Mouse (Mus musculus): ENCODE results near the gene Srcin1. TPM values are rescaled to one million over a fixed set of nuclear protein-coding genes. Genes with fewer than 3 reads are reported as not detected.

The Srcin1 gene
- not detected for polyA plus RNA-seq (2012; fragmentation: generic; extraction: Trizol)

DNA sequence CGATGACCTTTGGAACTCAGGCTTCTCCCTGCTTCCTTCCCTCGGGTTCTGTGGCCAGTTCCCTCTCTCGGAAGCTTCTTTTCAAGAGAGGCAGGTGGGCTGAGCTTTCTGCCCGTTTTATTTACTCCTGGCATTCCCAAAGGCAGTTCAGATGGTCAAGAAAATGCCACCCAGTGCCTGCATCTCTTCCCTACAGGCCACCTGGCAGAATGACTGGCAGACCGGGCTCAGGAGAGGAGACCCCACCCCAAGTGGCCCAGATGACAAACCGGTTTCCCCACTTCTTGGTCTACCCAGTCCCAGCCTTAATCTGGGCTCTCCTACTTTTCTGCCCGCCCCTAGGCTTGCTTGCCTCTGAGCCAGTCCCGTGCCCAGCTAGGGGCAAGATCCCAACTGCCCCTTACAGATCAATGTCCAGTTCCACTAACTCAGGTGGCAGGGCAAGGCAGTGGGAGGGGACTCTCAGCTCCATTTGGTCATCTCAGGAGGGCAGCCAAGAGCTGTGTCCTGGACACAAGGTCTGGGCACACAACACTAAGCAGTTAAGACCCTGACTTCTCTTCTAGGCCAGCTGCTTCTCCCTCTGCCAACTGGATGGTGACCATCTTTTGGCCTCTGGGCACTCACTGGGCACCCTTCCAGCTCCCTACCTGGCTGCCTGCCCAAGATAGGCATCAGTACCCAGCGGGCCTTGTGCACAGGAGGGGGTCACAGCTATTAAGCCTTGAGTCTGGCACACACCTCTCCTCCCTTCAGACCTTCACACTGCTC is at the start of gene Srcin1:
Srcin1 (minus strand) TSS at position 51 of the 771 bp plus-strand sequence.
- Histone ChIP-seq H3ac (ENCODE audit: control insufficient read depth, insufficient read length) (peak within 1 kb of the TSS; percentile 10), H3K4me2 (ENCODE audit: low read depth) (peak within 1 kb of the TSS; percentile 44), H3K4me3 (no peak within 1 kb of the TSS), H3K79me2 (ENCODE audit: control insufficient read depth, insufficient read depth) (no peaks in the 10 kb centered on the region), H3K36me3 (ENCODE audit: control insufficient read depth, insufficient read depth) (no peaks in the 10 kb centered on the region), H3K27me3 (ENCODE audit: control insufficient read depth, insufficient read depth, insufficient read length) (peaks cover 87% of the 10 kb centered on the region)
- TF ChIP-seq CEBPB (IDR thresholded peaks at IDR 0.05; ENCODE audit: insufficient read depth, poor library complexity, severe bottlenecking) (no peak), MYOD1 (IDR thresholded peaks at IDR 0.05; ENCODE audit: control insufficient read depth in 1 of 3, insufficient read length in 2 of 3, low read depth in 2 of 3) (no peak), MAX (IDR thresholded peaks at IDR 0.05; ENCODE audit: low read depth) (no peak), TCF12 (IDR thresholded peaks at IDR 0.05; ENCODE audit: insufficient read depth, poor library complexity, severe bottlenecking) (no peak), MYOG (IDR thresholded peaks at IDR 0.05; ENCODE audit: control insufficient read depth in 1 of 3, insufficient read depth in 1 of 3, insufficient read length in 2 of 3, low read depth in 2 of 3) (no peak), TCF3 (IDR thresholded peaks at IDR 0.05; ENCODE audit: insufficient read length, low read depth) (no peak), POLR2A (IDR thresholded peaks at IDR 0.05; ENCODE audit: insufficient read length, low read depth) (no peak), USF1 (IDR thresholded peaks at IDR 0.05; ENCODE audit: low read depth) (no peak), REST (IDR thresholded peaks at IDR 0.05; ENCODE audit: insufficient read depth, insufficient read length) (no peak), POLR2AphosphoS2 (IDR thresholded peaks at IDR 0.05; ENCODE audit: insufficient read length, low read depth) (no peak), E2F4 (IDR thresholded peaks at IDR 0.05; ENCODE audit: insufficient read depth) (no peak), SRF (IDR thresholded peaks at IDR 0.05; ENCODE audit: control insufficient read depth, insufficient read length, low read depth) (no peak)

DNA sequence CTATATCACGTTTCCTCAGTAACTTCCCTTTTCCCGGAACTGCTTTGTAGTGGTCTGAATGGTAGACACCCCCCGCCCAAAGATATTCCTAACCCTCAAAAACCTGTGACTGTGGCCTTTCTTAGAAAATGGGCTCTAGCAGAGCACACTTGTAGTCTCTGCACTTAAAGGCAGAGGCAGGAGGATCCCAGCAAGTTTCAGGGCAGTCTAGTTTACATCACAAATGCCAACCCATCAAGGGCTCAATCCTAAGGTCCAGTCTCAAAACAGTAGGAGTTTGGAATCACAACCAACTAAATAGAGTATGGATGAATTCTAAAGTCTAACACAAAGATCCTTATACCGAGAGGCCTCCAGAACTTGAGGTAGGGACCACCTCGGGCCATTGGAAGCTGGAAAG is 49.6 kb upstream of the Srcin1 start:
- no peaks in the 10 kb centered on the region for H3K79me2 ChIP-seq (ENCODE audit: control insufficient read depth, insufficient read depth)
- no peak overlapping the region for H3K4me3 ChIP-seq
- H3K27me3 ChIP-seq (ENCODE audit: control insufficient read depth, insufficient read depth, insufficient read length) = peaks cover 20% of the 10 kb centered on the region
- no peak overlapping the region for H3K4me2 ChIP-seq (ENCODE audit: low read depth)
- H3ac ChIP-seq (ENCODE audit: control insufficient read depth, insufficient read length) = no peak overlapping the region
- no peaks in the 10 kb centered on the region for H3K36me3 ChIP-seq (ENCODE audit: control insufficient read depth, insufficient read depth)
- TF ChIP-seq REST (IDR thresholded peaks at IDR 0.05; ENCODE audit: insufficient read depth, insufficient read length) (no peak), MYOD1 (IDR thresholded peaks at IDR 0.05; ENCODE audit: control insufficient read depth in 1 of 3, insufficient read length in 2 of 3, low read depth in 2 of 3) (no peak), TCF12 (IDR thresholded peaks at IDR 0.05; ENCODE audit: insufficient read depth, poor library complexity, severe bottlenecking) (no peak), MAX (IDR thresholded peaks at IDR 0.05; ENCODE audit: low read depth) (no peak), POLR2A (IDR thresholded peaks at IDR 0.05; ENCODE audit: insufficient read length, low read depth) (no peak), MYOG (IDR thresholded peaks at IDR 0.05; ENCODE audit: control insufficient read depth in 1 of 3, insufficient read depth in 1 of 3, insufficient read length in 2 of 3, low read depth in 2 of 3) (no peak), POLR2AphosphoS2 (IDR thresholded peaks at IDR 0.05; ENCODE audit: insufficient read length, low read depth) (no peak), TCF3 (IDR thresholded peaks at IDR 0.05; ENCODE audit: insufficient read length, low read depth) (no peak), SRF (IDR thresholded peaks at IDR 0.05; ENCODE audit: control insufficient read depth, insufficient read length, low read depth) (no peak), USF1 (IDR thresholded peaks at IDR 0.05; ENCODE audit: low read depth) (no peak), CEBPB (IDR thresholded peaks at IDR 0.05; ENCODE audit: insufficient read depth, poor library complexity, severe bottlenecking) (no peak), E2F4 (IDR thresholded peaks at IDR 0.05; ENCODE audit: insufficient read depth) (no peak)

DNA sequence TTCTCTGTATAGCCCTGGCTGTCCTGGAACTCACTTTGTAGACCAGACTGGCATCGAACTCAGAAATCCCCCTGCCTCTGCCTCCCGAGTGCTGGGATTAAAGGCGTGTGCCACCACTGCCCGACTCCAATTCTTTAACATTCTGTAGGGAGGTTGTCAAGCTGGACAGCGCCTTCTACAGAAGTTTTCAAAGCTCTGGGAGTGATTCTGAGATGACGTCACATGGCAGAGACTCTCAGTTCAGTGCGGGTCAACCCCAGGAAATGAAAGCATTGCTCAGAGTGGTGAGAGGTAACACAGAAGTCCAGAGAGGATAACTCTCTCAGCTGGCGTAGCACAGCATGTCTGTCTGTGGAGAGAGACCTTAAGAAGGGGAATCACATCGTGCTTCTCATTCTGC is 47.2 kb upstream of the Srcin1 start:
- Histone ChIP-seq H3K4me3 (no peak overlapping the region), H3K79me2 (ENCODE audit: control insufficient read depth, insufficient read depth) (no peaks in the 10 kb centered on the region), H3K36me3 (ENCODE audit: control insufficient read depth, insufficient read depth) (no peaks in the 10 kb centered on the region), H3K4me2 (ENCODE audit: low read depth) (no peak overlapping the region), H3K27me3 (ENCODE audit: control insufficient read depth, insufficient read depth, insufficient read length) (peaks cover 14% of the 10 kb centered on the region), H3ac (ENCODE audit: control insufficient read depth, insufficient read length) (no peak overlapping the region)
- no peak for TF ChIP-seq MAX (IDR thresholded peaks at IDR 0.05; ENCODE audit: low read depth)
- no peak for TF ChIP-seq POLR2AphosphoS2 (IDR thresholded peaks at IDR 0.05; ENCODE audit: insufficient read length, low read depth)
- no peak for TF ChIP-seq E2F4 (IDR thresholded peaks at IDR 0.05; ENCODE audit: insufficient read depth)
- TF ChIP-seq TCF12 (IDR thresholded peaks at IDR 0.05; ENCODE audit: insufficient read depth, poor library complexity, severe bottlenecking) = no peak
- no peak for TF ChIP-seq CEBPB (IDR thresholded peaks at IDR 0.05; ENCODE audit: insufficient read depth, poor library complexity, severe bottlenecking)
- TF ChIP-seq SRF (IDR thresholded peaks at IDR 0.05; ENCODE audit: control insufficient read depth, insufficient read length, low read depth) = no peak
- TF ChIP-seq USF1 (IDR thresholded peaks at IDR 0.05; ENCODE audit: low read depth) = no peak
- no peak for TF ChIP-seq MYOG (IDR thresholded peaks at IDR 0.05; ENCODE audit: control insufficient read depth in 1 of 3, insufficient read depth in 1 of 3, insufficient read length in 2 of 3, low read depth in 2 of 3)
- TF ChIP-seq REST (IDR thresholded peaks at IDR 0.05; ENCODE audit: insufficient read depth, insufficient read length) = no peak
- TF ChIP-seq POLR2A (IDR thresholded peaks at IDR 0.05; ENCODE audit: insufficient read length, low read depth) = no peak
- TF ChIP-seq TCF3 (IDR thresholded peaks at IDR 0.05; ENCODE audit: insufficient read length, low read depth) = no peak
- TF ChIP-seq MYOD1 (IDR thresholded peaks at IDR 0.05; ENCODE audit: control insufficient read depth in 1 of 3, insufficient read length in 2 of 3, low read depth in 2 of 3) = no peak

DNA sequence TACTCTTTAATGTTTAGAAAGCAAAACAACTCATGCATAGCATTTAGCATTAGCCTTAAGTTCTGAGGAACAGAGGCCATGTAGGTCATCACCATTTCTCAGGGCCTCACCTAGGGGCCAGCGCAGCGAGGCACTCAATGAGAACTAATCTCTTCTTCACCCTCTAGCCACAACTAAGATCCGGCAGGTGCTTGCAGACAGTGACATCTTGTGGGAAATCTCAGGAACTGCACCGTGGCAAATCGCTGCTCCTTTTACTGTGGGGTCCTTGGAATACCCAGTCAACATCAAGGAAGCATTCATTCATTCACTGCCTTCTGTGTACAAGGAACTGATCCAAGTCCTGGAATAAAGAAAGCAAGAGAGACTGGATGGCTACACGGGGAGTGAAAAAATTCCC is 46.5 kb upstream of the Srcin1 start:
- no peaks in the 10 kb centered on the region for H3K36me3 ChIP-seq (ENCODE audit: control insufficient read depth, insufficient read depth)
- H3K4me2 ChIP-seq (ENCODE audit: low read depth) = no peak overlapping the region
- no peaks in the 10 kb centered on the region for H3K79me2 ChIP-seq (ENCODE audit: control insufficient read depth, insufficient read depth)
- H3K4me3 ChIP-seq = no peak overlapping the region
- peaks cover 17% of the 10 kb centered on the region for H3K27me3 ChIP-seq (ENCODE audit: control insufficient read depth, insufficient read depth, insufficient read length)
- no peak for TF ChIP-seq REST (IDR thresholded peaks at IDR 0.05; ENCODE audit: insufficient read depth, insufficient read length)
- no peak for TF ChIP-seq SRF (IDR thresholded peaks at IDR 0.05; ENCODE audit: control insufficient read depth, insufficient read length, low read depth)
- TF ChIP-seq TCF12 (IDR thresholded peaks at IDR 0.05; ENCODE audit: insufficient read depth, poor library complexity, severe bottlenecking) = no peak
- no peak for TF ChIP-seq E2F4 (IDR thresholded peaks at IDR 0.05; ENCODE audit: insufficient read depth)
- TF ChIP-seq MYOD1 (IDR thresholded peaks at IDR 0.05; ENCODE audit: control insufficient read depth in 1 of 3, insufficient read length in 2 of 3, low read depth in 2 of 3) = no peak
- no peak for TF ChIP-seq MAX (IDR thresholded peaks at IDR 0.05; ENCODE audit: low read depth)
- no peak overlapping the region for H3ac ChIP-seq (ENCODE audit: control insufficient read depth, insufficient read length)

Measured in myocyte (in vitro differentiated cells).